Mouse (Mus musculus): ENCODE data around the gene Kcnd3.

Kcnd3 gene

GRCm38 (mm10) chr3:105655031-105655585 lies 203.0 kb downstream of the Kcnd3 start:
- no peak for DNase-seq (ENCODE audit: low spot score)

GRCm38 (mm10) chr3:105660530-105660929 lies 208.4 kb downstream of the Kcnd3 start:
- no peak for DNase-seq (ENCODE audit: low spot score)

- DNase-seq (ENCODE audit: low spot score): no peak
Observed at GRCm38 (mm10) chr3:105663043-105663442, 210.9 kb downstream of the Kcnd3 start.

GRCm38 (mm10) chr3:105665105-105665765 lies 213.1 kb downstream of the Kcnd3 start:
- no peak for DNase-seq (ENCODE audit: low spot score)

GRCm38 (mm10) chr3:105666996-105667523 lies 214.9 kb downstream of the Kcnd3 start:
- DNase-seq (ENCODE audit: low spot score): no peak

GRCm38 (mm10) chr3:105668161-105668560 lies 216.0 kb downstream of the Kcnd3 start:
- no peak for DNase-seq (ENCODE audit: low spot score)

- DNase-seq (ENCODE audit: low spot score): no peak
Observed at GRCm38 (mm10) chr3:105669776-105670175, 217.6 kb downstream of the Kcnd3 start.

- no peak for DNase-seq (ENCODE audit: low spot score)
Observed at GRCm38 (mm10) chr3:105670801-105671200, 218.7 kb downstream of the Kcnd3 start.

GRCm38 (mm10) chr3:105674595-105675218 lies 222.6 kb downstream of the Kcnd3 start:
- peak; percentile 90 for DNase-seq (ENCODE audit: low spot score)

GRCm38 (mm10) chr3:105675932-105676331 lies 223.8 kb downstream of the Kcnd3 start:
- no peak for DNase-seq (ENCODE audit: low spot score)

- no peak for DNase-seq (ENCODE audit: low spot score)
Observed at GRCm38 (mm10) chr3:105680346-105680745, 228.2 kb downstream of the Kcnd3 start.

GRCm38 (mm10) chr3:105686394-105687323 lies 234.5 kb downstream of the Kcnd3 start:
- DNase-seq (ENCODE audit: low spot score): no peak

GRCm38 (mm10) chr3:105687324-105688060 lies 235.4 kb downstream of the Kcnd3 start, which contains the start of gene Ddx20:
Gene Ddx20 (minus strand): TSS chr3:105687574.
- peak; percentile 99 for DNase-seq (ENCODE audit: low spot score)

- no peak for DNase-seq (ENCODE audit: low spot score)
Observed at GRCm38 (mm10) chr3:105688536-105688935, 236.4 kb downstream of the Kcnd3 start.

GRCm38 (mm10) chr3:105693327-105694080 lies 241.4 kb downstream of the Kcnd3 start:
- DNase-seq (ENCODE audit: low spot score): no peak

GRCm38 (mm10) chr3:105695476-105696386 lies 243.6 kb downstream of the Kcnd3 start:
- no peak for DNase-seq (ENCODE audit: low spot score)

- DNase-seq (ENCODE audit: low spot score): no peak
Observed at GRCm38 (mm10) chr3:105696387-105697147, 244.4 kb downstream of the Kcnd3 start.

- DNase-seq (ENCODE audit: low spot score): no peak
Observed at GRCm38 (mm10) chr3:105697148-105697441, 245.0 kb downstream of the Kcnd3 start.

GRCm38 (mm10) chr3:105698311-105698710 lies 246.2 kb downstream of the Kcnd3 start:
- no peak for DNase-seq (ENCODE audit: low spot score)

Measured in adipocyte (in vitro differentiated cells).